Mouse (Mus musculus): ENCODE measurements around the gene Rab4a.

Gene Rab4a

DNA sequence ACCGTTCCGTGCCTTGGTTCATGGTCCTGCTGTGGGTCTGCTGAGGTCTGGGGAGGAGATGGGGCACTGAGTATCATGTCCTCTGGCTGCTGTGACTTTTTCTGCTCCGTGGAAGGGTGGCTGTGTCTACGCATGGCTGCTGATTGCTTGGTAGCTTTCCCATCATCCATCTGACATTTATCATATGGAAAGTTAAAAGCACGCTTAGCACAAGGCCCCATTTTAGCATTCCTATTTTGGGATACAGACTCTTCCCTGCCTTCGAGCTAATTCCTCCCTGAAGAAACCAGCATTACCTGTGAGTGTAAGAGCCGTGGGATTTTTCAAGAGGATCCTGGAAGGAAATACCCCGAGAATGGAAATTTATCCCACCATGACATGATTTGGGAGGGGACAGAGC lies 11.2 kb downstream of the Rab4a start:
- no peak for DNase-seq

DNA sequence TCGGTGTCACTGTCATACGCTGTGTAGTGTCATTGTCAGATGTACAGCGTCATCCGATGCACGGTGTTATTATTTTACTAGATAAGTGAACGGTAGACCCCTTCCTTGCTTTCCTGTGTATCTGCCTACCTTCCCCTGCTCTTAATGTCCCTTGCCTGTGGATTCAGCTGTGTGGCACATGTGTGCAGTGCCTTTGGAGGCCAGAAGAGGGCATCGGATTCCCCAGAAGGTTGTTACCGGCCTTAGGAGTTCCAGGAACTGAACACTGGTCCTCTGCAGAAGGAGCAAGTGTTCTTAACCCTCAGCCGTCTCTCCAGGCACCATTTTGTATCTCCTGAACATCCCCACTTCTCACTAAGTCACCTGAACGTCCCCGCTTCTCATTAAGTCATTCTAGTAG lies 12.0 kb downstream of the Rab4a start:
- DNase-seq, result no peak

DNA sequence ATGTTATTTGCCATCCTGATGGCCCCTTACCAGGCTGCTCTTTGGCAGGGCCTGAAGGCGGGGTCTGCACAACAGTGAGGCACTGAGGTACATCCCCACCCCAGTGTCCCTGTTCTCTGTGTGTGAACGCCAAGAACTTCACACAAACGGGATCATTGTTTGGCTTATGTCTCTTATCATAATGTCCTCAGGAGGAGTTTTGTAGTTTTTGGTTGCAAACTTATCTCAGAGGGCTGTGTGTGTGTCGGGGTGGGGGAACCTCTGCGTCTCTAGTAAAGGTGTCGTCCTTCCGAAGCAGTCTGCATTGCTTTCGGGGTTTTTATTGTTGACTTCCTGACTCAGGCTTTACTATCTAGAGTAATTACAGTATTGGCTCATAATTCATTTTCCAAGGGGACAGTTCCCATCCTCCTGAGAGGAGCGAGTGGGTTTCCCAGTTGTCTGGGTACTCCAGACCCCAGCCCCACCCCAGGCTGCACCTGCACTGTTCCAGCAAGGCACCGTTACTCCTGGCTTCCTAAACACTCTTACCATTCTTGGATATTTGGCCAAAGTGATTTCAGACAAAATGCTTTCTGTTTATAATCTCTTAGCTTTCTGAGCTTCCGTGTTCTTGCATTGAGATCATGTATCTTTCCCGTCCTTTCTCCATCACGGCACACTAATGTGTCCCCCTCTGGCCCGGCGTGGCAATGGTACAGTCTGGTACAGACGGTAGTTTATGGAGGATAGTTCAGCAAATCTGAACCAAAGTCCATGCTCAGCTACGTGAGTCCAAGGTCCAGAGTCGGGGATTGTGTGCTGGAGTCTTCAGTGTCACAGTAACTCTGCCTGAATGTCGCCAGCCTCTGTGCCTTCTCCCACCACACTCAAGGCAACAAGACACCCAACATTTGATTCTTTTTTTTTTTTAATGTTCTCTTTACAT lies 14.2 kb downstream of the Rab4a start:
- no peak for DNase-seq

DNA sequence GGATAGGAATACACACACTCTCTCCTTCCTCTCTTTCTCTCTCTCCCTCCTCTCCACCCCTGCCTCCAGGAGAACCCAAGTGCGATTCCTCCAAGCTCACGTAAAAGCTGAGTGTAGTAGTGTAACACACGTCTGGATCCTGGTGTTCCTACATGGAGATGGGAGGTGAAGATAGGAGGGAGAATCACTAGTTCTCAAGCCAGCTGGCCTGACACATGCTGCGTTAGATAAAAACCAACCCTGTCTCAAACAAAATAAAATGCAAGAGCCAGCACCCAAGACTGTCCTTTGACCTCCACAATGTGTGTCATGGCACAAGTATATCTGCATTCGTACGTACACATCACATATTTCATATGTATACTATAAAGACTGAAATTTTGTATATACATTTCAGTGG lies 15.0 kb downstream of the Rab4a start:
- DNase-seq, result no peak

DNA sequence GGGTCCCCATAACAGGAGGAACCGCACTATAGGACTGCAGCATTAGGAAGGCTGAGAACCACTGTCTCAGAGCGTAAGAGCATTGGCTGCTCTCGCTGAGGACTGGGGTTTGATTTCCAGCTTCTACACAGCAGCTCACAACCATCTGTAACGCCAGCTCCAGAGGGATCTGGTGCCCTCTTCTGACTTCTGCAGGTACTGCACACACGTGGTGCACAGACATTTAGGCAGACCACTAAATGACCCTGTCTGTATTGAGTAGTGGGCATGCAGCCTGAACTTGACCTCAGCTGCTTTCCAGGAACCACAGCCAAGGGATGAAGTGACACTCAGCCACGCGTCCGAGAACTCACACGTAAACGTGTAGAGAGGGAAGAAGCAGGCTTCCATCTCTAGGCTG lies 17.3 kb downstream of the Rab4a start:
- no peak for DNase-seq

DNA sequence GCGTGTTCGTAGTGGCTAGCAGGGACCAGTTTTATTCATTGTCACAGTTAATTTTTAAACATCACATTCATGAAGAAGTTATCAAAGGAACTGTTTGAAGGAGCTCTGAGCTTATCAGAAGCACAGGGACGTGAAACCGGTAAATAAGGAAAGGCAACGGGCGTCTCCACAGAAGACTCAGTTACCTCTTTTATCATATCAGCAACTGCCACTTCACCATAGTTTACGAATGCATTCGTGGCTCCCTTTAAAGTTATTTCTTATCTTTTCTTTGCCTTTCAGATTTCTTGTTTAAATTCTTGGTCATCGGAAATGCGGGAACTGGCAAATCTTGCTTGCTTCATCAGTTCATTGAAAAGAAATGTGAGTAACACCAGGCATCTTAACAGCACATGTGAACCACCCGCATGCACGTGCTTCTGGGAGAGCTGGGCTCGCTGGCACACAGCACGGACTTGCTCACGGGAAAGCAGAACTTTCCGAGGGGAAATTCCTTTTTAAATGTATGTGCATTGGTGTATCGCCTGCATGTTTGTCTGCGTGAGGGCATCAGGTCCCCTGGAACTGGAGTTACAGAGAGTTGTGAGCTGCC lies 17.8 kb downstream of the Rab4a start:
- DNase-seq, result no peak

DNA sequence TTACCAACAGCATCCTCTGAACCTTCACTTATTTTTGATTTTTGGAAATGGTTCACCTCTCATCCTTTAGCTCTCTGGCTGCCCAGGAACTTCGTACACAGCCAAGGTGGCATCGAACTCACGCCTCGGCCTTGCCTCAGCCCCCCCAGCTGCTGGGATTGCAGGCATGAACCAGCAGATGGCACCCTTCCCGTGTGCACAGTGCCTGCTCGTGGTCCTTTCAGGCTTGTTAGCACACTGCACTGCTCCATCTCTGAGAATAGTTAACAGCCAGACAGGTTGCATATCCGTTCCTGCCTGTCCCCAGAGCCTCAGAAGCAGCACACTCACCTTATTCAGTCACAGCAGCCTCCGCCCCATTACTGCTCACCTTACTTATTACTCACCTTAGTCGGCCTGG lies 20.2 kb downstream of the Rab4a start:
- DNase-seq, result no peak

DNA sequence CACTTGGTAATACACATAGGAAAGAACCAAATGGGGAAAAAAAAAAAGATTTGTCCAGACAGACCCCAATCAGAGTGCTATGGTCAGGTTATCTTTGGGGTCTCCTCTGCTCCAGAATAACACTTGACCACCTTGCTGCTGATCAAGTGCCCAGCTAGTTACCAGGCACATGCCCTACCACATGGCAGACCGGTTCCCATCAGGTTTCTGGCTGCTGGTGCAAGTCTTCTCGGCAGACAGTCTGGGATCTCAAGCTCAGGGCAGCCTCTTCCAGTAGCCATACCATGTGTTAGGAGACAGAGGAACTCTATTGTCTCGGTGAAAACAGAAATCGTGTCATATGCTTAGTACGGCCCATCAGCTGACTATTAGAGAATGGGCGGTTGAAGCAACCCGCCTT lies 21.0 kb downstream of the Rab4a start:
- no peak for DNase-seq

DNA sequence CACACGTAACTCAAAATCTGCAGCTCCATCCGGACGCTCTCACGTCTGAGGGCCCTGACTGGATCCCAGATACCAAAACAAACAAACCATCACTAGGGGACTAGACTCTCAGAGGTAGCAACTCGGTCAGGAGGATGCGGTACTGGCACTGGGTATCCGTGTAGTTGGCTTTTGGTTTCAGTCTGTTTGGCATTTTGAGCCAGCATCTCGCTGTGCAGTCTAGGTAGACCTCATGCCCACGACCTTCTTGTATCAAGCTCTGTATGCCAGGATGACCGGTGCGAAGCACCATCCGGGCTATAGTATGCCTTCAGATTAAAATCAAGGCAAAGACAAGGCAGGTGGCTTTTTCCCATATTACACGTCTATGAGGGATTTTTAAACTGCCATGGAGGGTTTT lies 21.7 kb downstream of the Rab4a start:
- no peak for DNase-seq

DNA sequence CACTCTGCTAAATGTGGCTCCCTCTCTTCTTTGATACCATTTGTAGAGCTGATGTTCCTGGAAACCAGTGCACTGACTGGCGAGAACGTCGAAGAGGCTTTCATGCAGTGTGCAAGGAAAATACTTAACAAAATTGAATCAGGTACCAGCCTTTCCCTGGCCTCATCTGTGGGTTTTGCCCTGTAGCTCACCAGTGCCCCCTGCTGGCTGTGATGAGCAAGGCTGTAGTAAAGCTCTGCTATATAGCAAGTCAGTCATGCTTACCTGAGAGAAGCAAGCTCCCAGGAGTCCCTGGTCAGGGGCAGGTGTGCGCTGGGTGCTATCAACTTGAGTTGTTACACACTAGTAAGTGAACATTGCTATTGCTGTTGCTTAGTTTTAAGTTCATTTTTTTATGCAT lies 27.0 kb downstream of the Rab4a start:
- DNase-seq, result peak; percentile 71

DNA sequence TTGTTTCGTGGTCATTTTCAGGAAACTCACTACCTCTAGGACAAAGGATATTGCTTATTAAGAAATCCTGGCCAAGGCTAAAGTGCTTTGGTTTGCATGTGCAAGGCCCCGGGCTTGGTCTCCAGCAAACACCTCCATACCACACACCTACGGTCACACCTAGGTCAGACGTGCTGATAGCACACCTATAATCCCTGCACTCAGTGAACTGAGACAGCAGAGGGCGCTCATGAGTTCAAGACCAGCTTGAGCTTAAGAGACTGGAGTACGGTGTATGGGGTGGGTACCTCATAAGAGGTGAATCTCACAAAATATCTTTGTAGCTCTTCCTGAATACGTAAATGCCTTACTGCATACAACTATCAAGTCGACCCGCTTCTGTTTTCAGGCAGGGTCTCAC lies 29.7 kb downstream of the Rab4a start:
- peak; percentile 71 for DNase-seq

DNA sequence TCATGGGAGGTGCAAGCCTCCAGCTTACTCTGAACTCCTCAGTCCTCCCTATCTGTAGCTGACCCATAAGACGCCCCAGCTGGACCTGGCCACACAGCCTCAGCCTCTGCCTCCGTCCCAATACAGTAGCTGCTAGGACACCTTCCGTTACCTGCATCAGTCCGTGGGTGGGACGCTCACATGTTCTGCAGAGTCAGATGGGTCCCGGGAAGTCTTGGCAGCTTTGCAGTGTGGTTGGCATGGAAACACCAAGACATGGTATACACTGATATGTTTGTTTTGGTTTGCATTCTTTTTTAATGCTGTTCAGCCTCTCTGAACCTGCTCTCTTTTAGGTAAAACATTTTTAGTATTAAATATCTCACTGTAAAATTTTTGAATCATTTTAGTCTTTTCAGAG lies 30.6 kb downstream of the Rab4a start:
- no peak for DNase-seq

DNA sequence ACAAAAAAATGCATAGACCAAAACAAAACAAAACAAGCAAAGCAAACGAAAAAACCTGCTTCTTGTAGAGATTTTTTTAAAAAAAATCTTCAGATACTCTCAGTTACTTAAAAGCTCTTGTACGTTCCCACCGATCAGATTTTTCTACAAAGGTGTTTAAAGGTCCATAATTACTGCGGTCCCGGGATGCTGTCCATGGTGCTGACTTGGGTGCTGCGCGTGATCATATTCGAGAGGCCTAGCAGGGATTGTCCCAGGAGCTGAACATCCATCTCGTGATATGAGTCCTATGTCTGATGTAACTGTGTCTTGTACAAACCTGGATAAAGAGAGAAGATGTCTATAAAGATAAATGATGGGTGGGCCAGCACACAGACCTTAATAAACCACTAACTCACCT lies 32.7 kb downstream of the Rab4a start:
- peak; percentile 28 for DNase-seq

DNA sequence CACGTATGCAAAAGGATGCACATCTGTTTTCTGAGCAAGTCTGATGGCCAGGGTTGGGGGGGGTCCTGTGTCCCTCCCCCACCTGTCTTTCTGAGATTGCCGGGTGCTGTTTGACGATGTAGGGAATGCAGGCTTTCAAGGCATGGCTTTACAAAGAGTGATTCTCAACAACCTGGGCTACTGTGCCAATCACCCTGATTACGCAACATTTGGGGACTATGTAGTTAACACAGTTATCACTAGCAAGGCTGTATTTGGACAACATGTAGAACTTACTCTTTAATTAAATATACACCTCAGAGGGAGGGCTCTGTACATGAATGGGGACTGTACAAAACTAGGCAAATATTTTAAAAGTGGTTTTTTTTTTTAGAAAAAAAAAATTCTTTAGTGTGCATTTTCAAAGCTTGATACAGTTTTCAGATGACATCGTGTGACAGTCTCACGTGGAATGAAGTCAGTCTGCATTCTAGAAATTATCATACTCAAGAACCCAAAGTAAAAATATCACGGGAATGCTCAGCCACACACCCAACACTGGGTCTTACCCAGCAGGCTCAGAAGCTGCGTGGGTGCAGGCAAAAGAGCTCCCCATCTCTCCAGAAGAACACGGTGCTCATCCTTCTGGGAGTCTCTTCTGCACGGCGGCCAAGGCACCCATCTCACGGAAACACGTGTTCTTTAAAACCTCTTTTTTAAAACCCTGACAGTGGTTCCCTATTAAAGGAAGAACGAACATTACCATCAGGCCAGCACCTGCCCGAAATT lies 35.0 kb downstream of the Rab4a start:
- DNase-seq, result no peak

DNA sequence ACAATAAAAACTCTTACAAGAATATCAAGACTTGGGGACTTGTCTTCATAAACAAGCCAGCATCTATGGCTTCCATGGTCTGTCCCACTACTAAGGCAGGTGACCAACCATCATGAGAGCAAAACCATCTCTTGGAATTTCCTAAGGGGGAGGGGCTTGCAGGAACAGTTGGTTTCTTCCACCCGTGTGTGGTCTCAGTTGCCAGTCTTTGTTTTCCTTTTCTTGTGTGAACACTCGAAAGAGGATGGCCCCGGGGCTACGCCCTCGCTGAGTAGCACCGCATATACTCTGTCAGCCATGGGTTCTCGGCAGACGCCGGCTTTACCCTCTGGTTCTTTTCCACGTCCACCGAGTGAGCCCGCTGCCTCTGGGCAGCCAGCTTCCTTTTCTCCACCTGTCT lies 36.3 kb downstream of the Rab4a start:
- DNase-seq, result no peak

DNA sequence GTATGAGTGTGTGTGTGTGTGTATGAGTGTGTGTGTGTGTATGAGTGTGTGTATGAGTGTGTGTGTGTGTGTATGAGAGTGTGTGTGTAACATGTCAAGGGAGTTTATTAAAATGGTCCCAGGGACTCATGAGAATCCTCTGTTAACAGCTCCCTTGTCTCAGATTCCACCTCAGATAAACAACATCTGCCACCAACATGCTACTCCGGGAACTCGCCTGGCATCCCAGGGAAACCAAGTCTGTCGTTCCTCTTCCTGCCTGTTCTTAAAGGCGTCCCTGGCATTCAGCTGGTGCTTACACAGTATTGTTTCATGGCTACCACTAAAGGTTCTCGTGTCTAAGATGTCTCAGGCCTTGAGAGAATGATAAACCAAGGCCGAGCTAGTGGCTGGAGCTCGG lies 38.6 kb downstream of the Rab4a start:
- no peak for DNase-seq

DNA sequence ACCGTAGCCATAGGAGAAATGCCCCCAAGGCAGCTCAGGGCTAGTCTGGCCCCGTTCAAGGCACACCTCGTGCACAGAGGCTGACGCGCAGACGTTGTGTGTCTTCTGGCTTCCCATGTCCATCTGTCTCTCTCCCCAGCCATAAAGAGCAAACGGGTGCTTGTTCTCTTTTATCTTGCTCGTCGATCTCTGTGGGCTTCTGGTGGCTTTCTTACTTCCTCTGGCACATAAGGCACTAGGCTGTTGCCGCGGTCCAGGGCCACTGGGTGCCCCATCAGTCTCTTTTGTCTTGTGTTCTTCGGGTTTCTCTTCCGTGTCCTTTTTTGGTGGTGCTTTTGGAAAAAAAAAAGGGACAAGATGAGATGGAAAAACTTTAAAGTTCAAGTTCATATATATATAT lies 39.3 kb downstream of the Rab4a start:
- DNase-seq, result no peak

DNA sequence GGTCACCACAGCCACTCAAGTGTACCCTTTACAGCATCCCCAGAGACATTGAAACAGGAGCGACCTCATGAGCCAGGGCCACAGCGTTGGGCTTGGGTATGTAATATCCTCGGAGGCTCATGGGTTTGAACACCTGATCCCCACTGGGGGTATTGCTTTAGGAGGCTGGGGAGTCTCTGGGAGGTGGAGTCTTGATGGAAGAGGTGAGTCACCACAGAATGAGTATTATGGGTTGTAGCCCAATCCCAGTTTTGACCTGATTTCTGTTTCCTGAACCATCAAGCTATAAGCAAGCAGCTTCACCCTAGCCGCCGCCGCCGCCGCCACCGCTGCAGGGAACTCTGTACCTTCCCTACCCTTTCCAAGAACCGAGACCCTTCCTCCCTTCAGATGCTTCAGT lies 40.2 kb downstream of the Rab4a start:
- no peak for DNase-seq

DNA sequence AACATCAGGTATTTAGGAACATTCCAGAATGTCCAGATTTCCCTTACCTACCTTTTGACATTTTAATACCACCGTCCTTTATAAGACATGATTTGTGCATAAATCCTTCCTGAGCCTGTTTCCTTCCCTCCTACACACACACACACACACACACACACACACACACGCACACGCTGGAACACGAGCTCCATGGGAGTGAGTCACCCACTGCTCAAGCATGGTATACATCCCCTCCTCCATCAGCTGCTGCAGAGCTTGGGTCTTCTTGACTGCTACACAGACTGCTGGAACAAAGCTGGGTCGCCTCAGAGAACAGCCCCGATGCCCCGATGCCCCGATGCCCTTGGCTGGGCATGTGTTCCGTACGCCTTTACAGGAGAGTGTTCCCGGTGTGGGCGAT lies 40.7 kb downstream of the Rab4a start:
- no peak for DNase-seq

DNA sequence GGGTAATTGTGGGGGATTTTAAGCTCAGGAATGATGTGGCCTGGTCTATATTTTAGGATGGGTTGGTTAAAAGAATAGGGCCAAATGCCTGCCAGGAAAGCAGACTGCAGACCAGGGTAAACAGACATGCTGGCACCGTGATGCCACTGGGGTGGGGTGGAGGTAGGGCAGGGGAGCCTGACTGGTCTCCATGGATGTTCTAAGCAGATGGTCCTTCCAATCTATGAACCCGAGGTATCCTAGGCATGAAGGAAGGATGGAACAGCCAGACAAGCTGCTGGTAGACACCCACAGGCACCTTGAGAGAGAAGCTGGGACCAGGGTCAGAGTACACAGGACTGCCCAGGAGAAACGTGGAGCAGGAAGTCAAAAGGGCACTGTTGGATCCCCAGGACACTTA lies 41.8 kb downstream of the Rab4a start:
- DNase-seq, result no peak

DNA sequence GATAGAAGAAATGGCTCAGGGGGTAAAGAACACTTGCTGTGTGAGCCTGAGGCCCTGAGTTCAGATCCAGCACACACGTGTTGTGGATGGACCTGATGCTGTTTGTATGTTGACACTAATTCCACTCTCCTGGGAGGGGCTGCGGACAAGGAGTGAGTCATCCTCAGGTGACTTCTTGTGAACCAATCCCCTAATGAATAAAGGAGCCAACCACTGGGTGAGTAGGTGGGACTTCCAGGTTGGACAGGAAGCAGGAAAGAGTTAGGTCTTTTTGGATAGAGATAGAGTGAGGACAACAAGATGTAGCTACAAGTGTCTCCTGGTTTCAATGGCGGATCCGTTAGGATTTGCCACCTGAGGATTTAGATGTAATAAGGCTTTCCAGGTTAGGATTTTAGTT lies 43.6 kb downstream of the Rab4a start:
- DNase-seq, result no peak

DNA sequence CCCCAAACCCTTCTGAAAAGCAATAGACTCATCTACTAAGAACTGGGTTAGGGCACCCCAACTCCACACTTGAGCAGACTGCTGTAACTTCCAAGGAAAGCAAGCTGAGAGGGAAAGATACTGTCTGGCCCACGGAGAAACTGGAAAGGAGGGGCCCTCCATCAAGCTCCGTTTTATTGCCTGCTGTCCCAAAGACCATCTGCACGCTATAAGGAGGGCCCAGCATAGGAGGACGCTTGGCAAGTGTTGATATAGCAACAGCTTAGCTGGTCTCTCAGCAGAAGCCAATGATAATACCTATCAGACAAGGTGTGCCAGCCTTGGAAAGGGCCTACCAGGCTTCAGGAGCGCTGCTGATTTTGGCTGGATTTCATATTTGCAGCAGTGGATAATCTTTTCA lies 45.8 kb downstream of the Rab4a start:
- DNase-seq, result no peak

DNA sequence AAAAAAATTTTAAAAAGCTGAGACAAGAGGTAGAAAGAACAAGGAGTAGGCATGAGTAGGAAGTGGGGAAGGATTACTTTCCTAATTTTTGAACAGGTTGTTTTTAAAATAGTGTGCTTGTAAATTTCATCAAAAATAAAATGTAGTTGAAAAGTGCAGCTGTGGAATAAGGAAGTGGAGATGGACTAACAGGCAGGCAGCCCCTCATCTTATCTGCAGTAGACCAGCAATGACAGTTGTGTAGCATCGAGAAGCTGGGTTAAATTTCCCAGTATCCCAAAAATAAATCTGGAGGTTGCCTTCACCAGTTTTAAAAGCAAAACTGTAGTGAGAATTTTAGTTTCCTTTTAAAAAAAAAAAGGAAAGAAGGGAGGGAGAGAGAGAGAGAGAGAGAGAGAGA lies 48.5 kb downstream of the Rab4a start:
- no peak for DNase-seq

Measured in lung, postnatal 14 days (tissue).